Mouse (Mus musculus) liver, postnatal 0 days (tissue): Measurements from ENCODE around the gene Jak1.
A peak's percentile ranks its signal among the peaks of the same experiment; 100 is the strongest.

Experiments used
- CTCF ChIP-seq: sonication (generic); IDR thresholded peaks from 2 replicates; pipeline ENCODE4 v1.5.1; 2016; ENCODE audit warnings: antibody characterized with exemption, low read depth
- EP300 ChIP-seq: IDR thresholded peaks from 2 replicates; pipeline ENCODE4 v1.6.1; 2016; ENCODE audit warnings: antibody characterized with exemption, low read depth, mild to moderate bottlenecking

DNA sequence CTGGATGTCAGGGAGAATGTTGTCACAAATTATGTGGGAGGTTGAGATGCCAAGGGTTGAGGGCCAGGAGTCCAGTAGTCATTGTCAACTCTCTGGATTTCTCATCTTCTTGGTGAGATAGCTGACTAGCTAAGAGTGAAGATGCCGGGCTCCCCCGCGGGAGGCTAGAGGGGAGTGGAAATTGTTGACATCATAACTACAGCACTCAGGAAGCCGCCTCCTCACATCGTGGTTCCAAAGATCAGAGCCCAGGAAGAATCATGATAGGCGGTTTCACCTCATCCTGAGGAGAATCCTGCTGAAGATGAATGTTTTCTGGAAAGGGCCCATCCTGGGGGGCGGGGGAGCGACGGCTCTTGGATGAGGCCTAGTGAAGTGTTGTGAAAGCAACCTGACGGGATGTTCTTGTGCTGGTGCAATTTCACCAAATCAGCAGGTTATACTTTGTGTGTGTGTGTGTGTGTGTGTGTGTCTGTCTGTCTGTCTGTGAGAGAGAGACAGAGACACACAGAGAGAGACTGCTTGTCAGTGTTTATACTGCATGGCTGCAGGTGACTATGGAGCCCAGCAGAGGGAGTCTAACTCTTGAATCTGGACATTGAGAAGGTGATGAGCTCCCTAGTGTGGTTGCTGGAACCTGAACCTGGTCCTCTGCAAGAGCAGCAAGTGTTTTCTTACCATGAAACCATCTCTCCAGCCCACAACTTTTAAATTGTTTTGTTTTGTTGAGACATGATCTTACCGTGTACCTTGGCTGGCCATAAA, 118.0 kb downstream of the Jak1 start:
- TF ChIP-seq CTCF (peak; percentile 40), EP300 (no peak)
